ENCODE assay signal across 8 mouse cellular contexts in the genomic region with DNA sequence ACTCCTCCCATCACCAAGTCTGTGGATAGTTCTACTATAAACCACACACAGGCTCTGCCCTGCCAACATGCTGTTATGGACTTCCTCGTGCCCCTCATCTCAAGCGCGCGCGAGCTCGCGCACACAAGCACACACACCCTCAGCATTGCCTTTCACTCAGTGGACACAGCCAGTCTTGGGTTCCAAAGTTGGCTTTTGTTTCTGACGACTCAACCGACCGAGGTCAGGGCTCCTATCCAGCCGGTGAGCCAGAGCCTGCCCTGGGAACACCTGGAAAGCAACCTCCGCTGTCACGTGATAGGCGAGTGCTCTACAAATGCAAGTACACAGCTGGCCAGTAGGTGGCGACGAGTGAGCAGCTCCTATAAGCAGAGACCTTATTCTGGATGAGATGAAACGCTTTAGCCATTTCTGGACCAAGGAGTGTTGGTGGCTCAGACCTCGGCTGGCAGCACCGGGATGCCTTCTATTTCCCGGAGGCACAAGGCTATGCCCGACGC. TPM values are rescaled to one million over a fixed set of nuclear protein-coding genes. Genes with fewer than 3 reads are reported as not detected.
A peak's percentile ranks its signal among the peaks of the same experiment; 100 is the strongest.
DNase-seq lines count a peak whose midpoint lies in the region; ATAC-seq lines count a peak whose summit lies in the region.

No protein-coding gene starts in this region.

- H3K4me1 ChIP-seq in intestine, embryonic 15.5 days (replicated peaks), result no peaks in the 10 kb centered on the region; the same call in 1 of the 2 replicates

- H3K4me3 ChIP-seq in intestine, embryonic 15.5 days (replicated peaks), result peak overlapping the region; percentile 26

- no peaks in the 10 kb centered on the region for H3K27me3 ChIP-seq in intestine, embryonic 15.5 days (replicated peaks)

- peak; percentile 73 to 78 for DNase-seq in adrenal gland, adult 18-20 months (ENCODE audit: low spot score in 2 of 2)
- peak; percentile 85 for DNase-seq in embryo, embryonic 11 days
- peak; percentile 62 for DNase-seq in gastrocnemius, postnatal 36 days
- DNase-seq in left cerebral cortex, postnatal 14 days (ENCODE audit: low spot score in 2 of 2), result peak; percentile 86 to 88
- peak; percentile 86 for DNase-seq in mesoderm, embryonic 11.5 days (ENCODE audit: low read depth, low spot score)
- DNase-seq in right cerebral cortex, postnatal 36 days (ENCODE audit: low spot score in 2 of 2), result peak; percentile 72 to 80
- peak; percentile 66 to 83 for DNase-seq in urinary bladder, postnatal 4 days (ENCODE audit: low spot score in 2 of 2)

- peak; percentile 79 for ATAC-seq in intestine, embryonic 15.5 days

- peak overlapping the region; percentile 64 for H3K4me2 ChIP-seq in intestine, embryonic 15.5 days (replicated peaks)

- no peak overlapping the region for H3K27ac ChIP-seq in intestine, embryonic 15.5 days

- H3K36me3 ChIP-seq in intestine, embryonic 15.5 days, result 0 out of 2 replicates have a peak, but pooled peaks cover 4% of the 10 kb centered on the region

- no peaks in the 10 kb centered on the region for H3K9me3 ChIP-seq in intestine, embryonic 15.5 days

- H3K9ac ChIP-seq in intestine, embryonic 15.5 days, result no peak overlapping the region

- intact Hi-C loops in gastrocnemius, postnatal 36 days (cut with DNase I), result loop anchor here (10.0 kb wide), 1 partner anchor 170 kb away; no protein-coding TSS in a partner anchor
- intact Hi-C loops in left cerebral cortex, postnatal 14 days (cut with DNase I), result loop anchor here (2.0 kb wide), 1 partner anchor 172 kb away; no protein-coding TSS in a partner anchor

- WGBS in intestine, embryonic 15.5 days, result 24% methylated on average over 22 of the region's 22 CpGs

RNA-seq across cellular contexts. Expression of gene Trmo, which starts 14.3 kb away (rescaled TPM):
- 1 to 10 TPM; 5.5 to 6.6 TPM for total RNA-seq in adrenal gland, adult 18-20 months (2021)
- total RNA-seq in gastrocnemius, postnatal 36 days (2021), result 1 to 10 TPM; 2.1 to 2.5 TPM
- polyA plus RNA-seq in intestine, embryonic 15.5 days (2015; fragmentation: Nextera tagmentation; extraction: Ambion mirVana), result 11.2 and 11.5 TPM in 2 replicates
- 1 to 10 TPM; 3.2 to 3.7 TPM for total RNA-seq in left cerebral cortex, postnatal 14 days (2021)

RNA-seq across cellular contexts. Expression of gene Foxe1, which starts 31.5 kb away (rescaled TPM):
- total RNA-seq in adrenal gland, adult 18-20 months (2021), result not detected
- total RNA-seq in gastrocnemius, postnatal 36 days (2021), result not detected
- polyA plus RNA-seq in intestine, embryonic 15.5 days (2015; fragmentation: Nextera tagmentation; extraction: Ambion mirVana), result not detected in 2 replicates
- not detected for total RNA-seq in left cerebral cortex, postnatal 14 days (2021)

RNA-seq across cellular contexts. Expression of gene Hemgn, which starts 38.4 kb away (rescaled TPM):
- not detected for total RNA-seq in adrenal gland, adult 18-20 months (2021)
- total RNA-seq in gastrocnemius, postnatal 36 days (2021), result not detected
- 4.8 and 6.4 TPM in 2 replicates for polyA plus RNA-seq in intestine, embryonic 15.5 days (2015; fragmentation: Nextera tagmentation; extraction: Ambion mirVana)
- total RNA-seq in left cerebral cortex, postnatal 14 days (2021), result not detected
